Mouse (Mus musculus) frontal cortex, adult 2 months (tissue): ENCODE measurements around the gene Asb4. TPM values are rescaled to one million over a fixed set of nuclear protein-coding genes. Genes with fewer than 3 reads are reported as not detected.

ENCODE experiments used
- DNase-seq, 2 experiments: peaks; one replicate each; pipeline ENCODE4 v3.0.0; 2022; ENCODE audit warnings: low spot score in 1 of 2; ENCODE audit errors: extremely low spot score in 1 of 2
- polyA plus RNA-seq: library from polyadenylated mRNA; depleted of rRNA; stranded (reverse); fragments of >200 nt; gene quantifications from 2 replicates; pipeline ENCODE4 v1.2.3, GENCODE M21; 2012

Gene Asb4
- polyA plus RNA-seq, 1 experiment: 0.40 TPM

- no peak for DNase-seq
Measured at GRCm38 (mm10) chr6:5390298-5390697, 7.1 kb downstream of the Asb4 start.

GRCm38 (mm10) chr6:5390952-5391351 lies 7.8 kb downstream of the Asb4 start:
- DNase-seq: no peak

GRCm38 (mm10) chr6:5394971-5395370 lies 11.8 kb downstream of the Asb4 start:
- DNase-seq: no peak

- no peak for DNase-seq
Measured at GRCm38 (mm10) chr6:5396797-5397196, 13.6 kb downstream of the Asb4 start.

- DNase-seq: peak; percentile 60 to 86
Measured at GRCm38 (mm10) chr6:5401394-5401793, 18.2 kb downstream of the Asb4 start.

GRCm38 (mm10) chr6:5403095-5403815 lies 20.1 kb downstream of the Asb4 start:
- no peak for DNase-seq

- no peak for DNase-seq
Measured at GRCm38 (mm10) chr6:5404016-5404415, 20.8 kb downstream of the Asb4 start.

GRCm38 (mm10) chr6:5408451-5409177 lies 25.4 kb downstream of the Asb4 start:
- DNase-seq: peak in 1 of 2 experiments; percentile 44

- DNase-seq: no peak
Measured at GRCm38 (mm10) chr6:5409676-5410075, 26.5 kb downstream of the Asb4 start.

- DNase-seq: peak; percentile 22 to 82
Measured at GRCm38 (mm10) chr6:5410697-5411391, 27.7 kb downstream of the Asb4 start.

- DNase-seq: no peak
Measured at GRCm38 (mm10) chr6:5413282-5413681, 30.1 kb downstream of the Asb4 start.

GRCm38 (mm10) chr6:5421442-5421841 lies 38.3 kb downstream of the Asb4 start:
- DNase-seq: no peak

- no peak for DNase-seq
Measured at GRCm38 (mm10) chr6:5422386-5422785, 39.2 kb downstream of the Asb4 start.

GRCm38 (mm10) chr6:5423594-5423993 lies 40.4 kb downstream of the Asb4 start:
- no peak for DNase-seq

GRCm38 (mm10) chr6:5427033-5427432 lies 43.8 kb downstream of the Asb4 start:
- no peak for DNase-seq

GRCm38 (mm10) chr6:5429562-5429961 lies 46.4 kb downstream of the Asb4 start:
- DNase-seq: no peak

GRCm38 (mm10) chr6:5429982-5430550 lies 46.9 kb downstream of the Asb4 start:
- no peak for DNase-seq

- no peak for DNase-seq
Measured at GRCm38 (mm10) chr6:5433887-5434286, 50.7 kb downstream of the Asb4 start.

GRCm38 (mm10) chr6:5437757-5438156 lies 54.6 kb downstream of the Asb4 start:
- DNase-seq: no peak

- no peak for DNase-seq
Measured at GRCm38 (mm10) chr6:5441221-5441620, 58.0 kb downstream of the Asb4 start.
